Comparison of ENCODE assay signal across 32 mouse cellular contexts in genomic region chr13:56412286-56412873, GRCm38 (mm10). TPM values are rescaled to one million over a fixed set of nuclear protein-coding genes. Genes with fewer than 3 reads are reported as not detected.
A peak's percentile ranks its signal among the peaks of the same experiment; 100 is the strongest.
DNase-seq lines count a peak whose midpoint lies in the region; ATAC-seq lines count a peak whose summit lies in the region.
"Had no signal": no experiment of that assay in that cellular context is flagged by ENCODE, and none has a peak within 500 bp of the region (broad histone marks: within the 10 kb centered on the region; RNA-seq: fewer than 3 reads in every experiment).

No protein-coding gene starts in this region.

- no peak overlapping the region for H3K4me3 ChIP-seq in embryonic facial prominence, embryonic 13.5 days
- no peak overlapping the region for H3K4me3 ChIP-seq in embryonic facial prominence, embryonic 10.5 days
- H3K4me3 ChIP-seq in heart, embryonic 16.5 days (ENCODE audit: low read length) = no peak overlapping the region
- H3K4me3 ChIP-seq: erythroblast, embryonic 14.5 days; gastrocnemius, adult 2 months; intestine, embryonic 15.5 days; limb, embryonic 12.5 days had no signal

- H3K9me3 ChIP-seq in embryonic facial prominence, embryonic 13.5 days = peaks cover 12% of the 10 kb centered on the region
- H3K9me3 ChIP-seq in embryonic facial prominence, embryonic 10.5 days = peaks cover 7% of the 10 kb centered on the region; the same call in 1 of the 2 replicates
- peaks cover 10% of the 10 kb centered on the region for H3K9me3 ChIP-seq in heart, embryonic 16.5 days (replicated peaks; ENCODE audit: control insufficient read depth, low read length)
- H3K9me3 ChIP-seq: intestine, embryonic 15.5 days had no signal

- H3K9ac ChIP-seq in embryonic facial prominence, embryonic 13.5 days = no peak overlapping the region
- H3K9ac ChIP-seq in heart, embryonic 16.5 days (ENCODE audit: low read length) = no peak overlapping the region
- H3K9ac ChIP-seq: hindbrain, embryonic 14.5 days; intestine, embryonic 15.5 days; limb, embryonic 12.5 days; liver, postnatal 0 days had no signal

- H3K4me2 ChIP-seq in embryonic facial prominence, embryonic 13.5 days = no peak overlapping the region
- no peak overlapping the region for H3K4me2 ChIP-seq in heart, embryonic 16.5 days (ENCODE audit: low read depth, low read length)
- H3K4me2 ChIP-seq: hindbrain, embryonic 14.5 days; intestine, embryonic 15.5 days; limb, embryonic 12.5 days; liver, embryonic 11.5 days had no signal

- 67% methylated on average over 9 of the region's 9 CpGs for WGBS in embryonic facial prominence, embryonic 13.5 days
- WGBS in embryonic facial prominence, embryonic 10.5 days = 90% methylated on average over 9 of the region's 9 CpGs
- 57% methylated on average over 9 of the region's 9 CpGs for WGBS in heart, embryonic 16.5 days

- H3K27ac ChIP-seq in embryonic facial prominence, embryonic 13.5 days = peak overlapping the region; percentile 7; the same call in 1 of the 2 replicates
- H3K27ac ChIP-seq in embryonic facial prominence, embryonic 10.5 days (replicated peaks) = no peak overlapping the region
- no peak overlapping the region for H3K27ac ChIP-seq in heart, embryonic 16.5 days (ENCODE audit: low read length)
- H3K27ac ChIP-seq: gastrocnemius, adult 2 months; hindbrain, embryonic 14.5 days; intestine, embryonic 15.5 days; limb, embryonic 12.5 days; macrophage; stomach, postnatal 0 days had no signal

- H3K36me3 ChIP-seq in embryonic facial prominence, embryonic 13.5 days = no peaks in the 10 kb centered on the region
- H3K36me3 ChIP-seq in embryonic facial prominence, embryonic 10.5 days (replicated peaks) = no peaks in the 10 kb centered on the region
- H3K36me3 ChIP-seq in heart, embryonic 16.5 days (ENCODE audit: control insufficient read depth, insufficient read depth) = no peaks in the 10 kb centered on the region
- H3K36me3 ChIP-seq: intestine, embryonic 15.5 days; limb, embryonic 12.5 days had no signal

- peaks cover 4% of the 10 kb centered on the region; the same call in 1 of the 2 replicates for H3K27me3 ChIP-seq in embryonic facial prominence, embryonic 13.5 days
- H3K27me3 ChIP-seq in embryonic facial prominence, embryonic 10.5 days (replicated peaks; ENCODE audit: low read depth, poor library complexity, severe bottlenecking) = no peaks in the 10 kb centered on the region
- no peaks in the 10 kb centered on the region for H3K27me3 ChIP-seq in heart, embryonic 16.5 days (ENCODE audit: control insufficient read depth, insufficient read depth, low read length)
- H3K27me3 ChIP-seq: intestine, embryonic 15.5 days; limb, embryonic 12.5 days had no signal

- peaks cover 9% of the 10 kb centered on the region; the same call in 1 of the 2 replicates for H3K4me1 ChIP-seq in embryonic facial prominence, embryonic 13.5 days
- H3K4me1 ChIP-seq in embryonic facial prominence, embryonic 10.5 days = 0 out of 2 replicates have a peak, but pooled peaks cover 3% of the 10 kb centered on the region
- 0 out of 2 replicates have a peak, but pooled peaks cover 2% of the 10 kb centered on the region for H3K4me1 ChIP-seq in heart, embryonic 16.5 days (ENCODE audit: control insufficient read depth, insufficient read depth, low read length)
- H3K4me1 ChIP-seq: intestine, embryonic 15.5 days; limb, embryonic 12.5 days had no signal

- ATAC-seq in embryonic facial prominence, embryonic 13.5 days (ENCODE audit: insufficient number of reproducible peaks, insufficient read depth, low FRiP score, low TSS enrichment, low read depth) = no peak
- ATAC-seq in heart, embryonic 16.5 days (replicated peaks; ENCODE audit: extremely low read depth, insufficient read depth, low FRiP score) = peak; percentile 77
- ATAC-seq: intestine, embryonic 15.5 days; liver, postnatal 0 days; lung, postnatal 0 days; midbrain, embryonic 16.5 days had no signal

- no peak for DNase-seq in embryonic facial prominence, embryonic 10.5 days (ENCODE audit: low spot score)
- DNase-seq in heart, adult 18-20 months = no peak
- DNase-seq in retina, postnatal 1 day = peak; percentile 27
- DNase-seq in retina, embryonic 14.5 days (ENCODE audit: low spot score) = no peak
- no peak for DNase-seq in embryo, embryonic 9.5 days (ENCODE audit: extremely low spot score)
- DNase-seq: adrenal gland, adult 2 months; cerebellum, adult 18-20 months; gastrocnemius, adult 2 months; heart, postnatal 14 days; kidney, adult 8-10 months; kidney, postnatal 10 days; liver, postnatal 0 days; right cerebral cortex, postnatal 14 days had no signal

RNA-seq across cellular contexts. Expression of gene Gm3045, which starts 14.0 kb away (rescaled TPM):
- not detected in 2 replicates for polyA plus RNA-seq in embryonic facial prominence, embryonic 13.5 days (2015; fragmentation: Nextera tagmentation; extraction: Ambion mirVana)
- polyA plus RNA-seq in embryonic facial prominence, embryonic 10.5 days (2016; fragmentation: Nextera tagmentation; extraction: Ambion mirVana) = not detected in 2 replicates
- not detected in 2 replicates for polyA plus RNA-seq in heart, embryonic 16.5 days (2015; fragmentation: Nextera tagmentation; extraction: Ambion mirVana)
- not detected for total RNA-seq in heart, adult 18-20 months (2021)
- total RNA-seq: adrenal gland, adult 2 months; adrenal gland, postnatal 4 days; ES-E14; gastrocnemius, adult 2 months; gastrocnemius, postnatal 4 days; heart, postnatal 14 days; layer of hippocampus, adult 18-20 months; layer of hippocampus, postnatal 14 days; left cerebral cortex, postnatal 10 days had no signal
- polyA plus RNA-seq: adrenal gland, adult 2 months; erythroblast, embryonic 14.5 days; frontal cortex, adult 2 months; hindbrain, embryonic 14.5 days; intestine, embryonic 15.5 days; limb, embryonic 12.5 days; liver, embryonic 11.5 days; liver, postnatal 0 days; lung, postnatal 0 days; macrophage; midbrain, embryonic 16.5 days; neural tube, embryonic 14.5 days; stomach, postnatal 0 days had no signal

RNA-seq across cellular contexts. Expression of gene Slc25a48, which starts 25.8 kb away (rescaled TPM):
- polyA plus RNA-seq in embryonic facial prominence, embryonic 13.5 days (2015; fragmentation: Nextera tagmentation; extraction: Ambion mirVana) = 0.32 and 0.42 TPM in 2 replicates
- not detected in 2 replicates for polyA plus RNA-seq in embryonic facial prominence, embryonic 10.5 days (2016; fragmentation: Nextera tagmentation; extraction: Ambion mirVana)
- 0.13 TPM in 1 of 2 replicates, not detected in the other for polyA plus RNA-seq in heart, embryonic 16.5 days (2015; fragmentation: Nextera tagmentation; extraction: Ambion mirVana)
- under 1 TPM; 0.07 to 0.15 TPM for total RNA-seq in heart, adult 18-20 months (2021)
- total RNA-seq: gastrocnemius, adult 2 months; gastrocnemius, postnatal 4 days had no signal
- polyA plus RNA-seq: hindbrain, embryonic 14.5 days; lung, postnatal 0 days; macrophage; midbrain, embryonic 16.5 days; neural tube, embryonic 14.5 days had no signal
